Mouse (Mus musculus) leukemia stem cell, adult 10-12 weeks (primary cell): ENCODE results near the gene Stxbp5l. TPM values are rescaled to one million over a fixed set of nuclear protein-coding genes. Genes with fewer than 3 reads are reported as not detected.

ENCODE experiments used
- polyA plus RNA-seq: library from polyadenylated mRNA; stranded (reverse); fragments of >175 nt; gene quantifications from 2 replicates; pipeline ENCODE4 v1.2.3, GENCODE M21; 2012; ENCODE audit warnings: low replicate concordance

Gene Stxbp5l
- polyA plus RNA-seq: not detected in 2 replicates

GRCm38 (mm10) chr16:37384821-37385344, at the start of gene Stxbp5l:
Stxbp5l (minus strand) TSS chr16:37384962.

Other genes with a start within 250 kb of the Stxbp5l start
- gene Gtf2e1, start 154.8 kb upstream of the Stxbp5l start, polyA plus RNA-seq: 1.2 and 2.0 TPM in 2 replicates
- gene Rabl3, start 154.9 kb upstream of the Stxbp5l start, polyA plus RNA-seq: 0.43 TPM in 1 of 2 replicates, not detected in the other
- not detected in 2 replicates for gene Hgd, start 195.2 kb upstream of the Stxbp5l start, polyA plus RNA-seq